ENCODE assay signal across 23 mouse cellular contexts in genomic region chr14:100095730-100096129, GRCm38 (mm10).
"Had no signal": no experiment of that assay in that cellular context is flagged by ENCODE, and none has a peak within 500 bp of the region (broad histone marks: within the 10 kb centered on the region; RNA-seq: fewer than 3 reads in every experiment).

No protein-coding gene starts in this region.

- H3K9ac ChIP-seq: kidney, embryonic 15.5 days; limb, embryonic 13.5 days; liver, embryonic 15.5 days; midbrain, embryonic 13.5 days; neural tube, embryonic 13.5 days; stomach, embryonic 15.5 days had no signal

- H3K4me3 ChIP-seq: kidney, embryonic 15.5 days; layer of hippocampus, adult 2 months; limb, embryonic 10.5 days; limb, embryonic 13.5 days; liver, embryonic 15.5 days; midbrain, embryonic 13.5 days; myocyte; neural tube, embryonic 13.5 days; stomach, embryonic 15.5 days had no signal

- H3K36me3 ChIP-seq: kidney, embryonic 15.5 days; limb, embryonic 13.5 days; liver, embryonic 15.5 days; midbrain, embryonic 13.5 days; neural tube, embryonic 13.5 days; stomach, embryonic 15.5 days had no signal

- H3K4me2 ChIP-seq: kidney, embryonic 15.5 days; limb, embryonic 13.5 days; liver, embryonic 15.5 days; midbrain, embryonic 13.5 days; neural tube, embryonic 13.5 days; stomach, embryonic 15.5 days had no signal

- DNase-seq: kidney, adult 18-20 months; kidney, postnatal 14 days; kidney, postnatal 4 days; layer of hippocampus, adult 9-11 months; liver; lung, adult 2 months; lung, postnatal 14 days; lung, postnatal 4 days; retina, postnatal 1 day; right cerebral cortex, postnatal 25 days; spleen, adult 18-20 months; thymus, adult 18-20 months had no signal

- H3K4me1 ChIP-seq: limb, embryonic 13.5 days; liver, embryonic 15.5 days; stomach, embryonic 15.5 days had no signal

- H3K27ac ChIP-seq: kidney, embryonic 15.5 days; layer of hippocampus, adult 2 months; limb, embryonic 13.5 days; liver, embryonic 15.5 days; midbrain, embryonic 13.5 days; neural tube, embryonic 13.5 days; stomach, embryonic 15.5 days had no signal

- ATAC-seq: hindbrain, embryonic 16.5 days; midbrain, embryonic 13.5 days; midbrain, embryonic 16.5 days had no signal

- H3K9me3 ChIP-seq: kidney, embryonic 15.5 days; limb, embryonic 10.5 days; limb, embryonic 13.5 days; liver, embryonic 15.5 days; midbrain, embryonic 13.5 days; neural tube, embryonic 13.5 days; stomach, embryonic 15.5 days had no signal

- H3K27me3 ChIP-seq: kidney, embryonic 15.5 days; limb, embryonic 13.5 days; liver, embryonic 15.5 days; midbrain, embryonic 13.5 days; neural tube, embryonic 13.5 days; stomach, embryonic 15.5 days had no signal
